8 mouse cellular contexts compared by ENCODE assay signal in genomic region chr19:46510824-46511223, GRCm38 (mm10). TPM values are rescaled to one million over a fixed set of nuclear protein-coding genes. Genes with fewer than 3 reads are reported as not detected.
DNase-seq lines count a peak whose midpoint lies in the region; ATAC-seq and TF ChIP-seq lines count a peak whose summit lies in the region.

No protein-coding gene starts in this region.

- no peaks in the 10 kb centered on the region for H3K27me3 ChIP-seq in forebrain, postnatal 0 days (ENCODE audit: insufficient read depth, low read length)
- no peaks in the 10 kb centered on the region for H3K27me3 ChIP-seq in forebrain, embryonic 11.5 days (ENCODE audit: control insufficient read depth, insufficient read depth, low read length)
- H3K27me3 ChIP-seq in midbrain, embryonic 14.5 days (ENCODE audit: control insufficient read depth, insufficient read depth, low read length): no peaks in the 10 kb centered on the region
- no peaks in the 10 kb centered on the region for H3K27me3 ChIP-seq in midbrain, embryonic 16.5 days (ENCODE audit: control insufficient read depth, insufficient read depth, low read depth, low read length)
- no peaks in the 10 kb centered on the region for H3K27me3 ChIP-seq in hindbrain, postnatal 0 days (ENCODE audit: insufficient read depth, low read length)
- H3K27me3 ChIP-seq in stomach, embryonic 15.5 days (replicated peaks): no peaks in the 10 kb centered on the region

- H3K27ac ChIP-seq in forebrain, postnatal 0 days (ENCODE audit: low read depth, low read length): no peak overlapping the region
- no peak overlapping the region for H3K27ac ChIP-seq in forebrain, embryonic 11.5 days (ENCODE audit: low read depth, low read length)
- no peak overlapping the region for H3K27ac ChIP-seq in midbrain, embryonic 14.5 days (replicated peaks; ENCODE audit: low read depth, low read length)
- no peak overlapping the region for H3K27ac ChIP-seq in midbrain, embryonic 16.5 days (ENCODE audit: low read length)
- H3K27ac ChIP-seq in hindbrain, postnatal 0 days: peak overlapping the region; percentile 17; the same call in 1 of the 2 replicates
- peak overlapping the region; percentile 77 for H3K27ac ChIP-seq in stomach, embryonic 15.5 days

- peaks cover 58% of the 10 kb centered on the region for H3K36me3 ChIP-seq in forebrain, postnatal 0 days (ENCODE audit: insufficient read depth)
- H3K36me3 ChIP-seq in forebrain, embryonic 11.5 days (ENCODE audit: control insufficient read depth, insufficient read depth, low read length): peaks cover 21% of the 10 kb centered on the region
- H3K36me3 ChIP-seq in midbrain, embryonic 14.5 days (ENCODE audit: control insufficient read depth, insufficient read depth, low read length): peaks cover 88% of the 10 kb centered on the region
- peaks cover 31% of the 10 kb centered on the region for H3K36me3 ChIP-seq in midbrain, embryonic 16.5 days (ENCODE audit: control insufficient read depth, insufficient read depth, low read length)
- H3K36me3 ChIP-seq in hindbrain, postnatal 0 days (ENCODE audit: insufficient read depth, low read length): peaks cover 39% of the 10 kb centered on the region
- peaks cover 39% of the 10 kb centered on the region for H3K36me3 ChIP-seq in stomach, embryonic 15.5 days

- WGBS in forebrain, postnatal 0 days: 64% methylated on average over 3 of the region's 3 CpGs
- WGBS in forebrain, embryonic 11.5 days: 61% methylated on average over 3 of the region's 3 CpGs
- 62% methylated on average over 3 of the region's 3 CpGs for WGBS in midbrain, embryonic 14.5 days
- 63% methylated on average over 3 of the region's 3 CpGs for WGBS in midbrain, embryonic 16.5 days
- 61% methylated on average over 3 of the region's 3 CpGs for WGBS in hindbrain, postnatal 0 days
- 46% methylated on average over 3 of the region's 3 CpGs for WGBS in stomach, embryonic 15.5 days

- no peak overlapping the region for H3K4me3 ChIP-seq in forebrain, postnatal 0 days (ENCODE audit: low read depth, low read length)
- H3K4me3 ChIP-seq in forebrain, embryonic 11.5 days (ENCODE audit: low read depth, low read length): no peak overlapping the region
- no peak overlapping the region for H3K4me3 ChIP-seq in midbrain, embryonic 14.5 days (replicated peaks; ENCODE audit: low read depth, low read length)
- no peak overlapping the region for H3K4me3 ChIP-seq in midbrain, embryonic 16.5 days (ENCODE audit: low read depth, low read length)
- no peak overlapping the region for H3K4me3 ChIP-seq in hindbrain, postnatal 0 days (ENCODE audit: low read length)
- no peak overlapping the region for H3K4me3 ChIP-seq in stomach, embryonic 15.5 days (replicated peaks)

- peak; percentile 22 for DNase-seq in forebrain, postnatal 0 days
- no peak for DNase-seq in forebrain, embryonic 11.5 days (ENCODE audit: low spot score)
- DNase-seq in midbrain, embryonic 14.5 days: peak; percentile 30
- DNase-seq in hindbrain, postnatal 0 days (ENCODE audit: low spot score): peak; percentile 43
- no peak for DNase-seq in urinary bladder, postnatal 10 days (ENCODE audit: low spot score)
- DNase-seq in right cerebral cortex, postnatal 36 days (ENCODE audit: low spot score in 2 of 2): no peak

- H3K4me2 ChIP-seq in forebrain, postnatal 0 days (ENCODE audit: low read depth): no peak overlapping the region
- H3K4me2 ChIP-seq in forebrain, embryonic 11.5 days (ENCODE audit: low read depth, low read length, severe bottlenecking): no peak overlapping the region
- H3K4me2 ChIP-seq in midbrain, embryonic 14.5 days (ENCODE audit: low read length): no peak overlapping the region
- no peak overlapping the region for H3K4me2 ChIP-seq in midbrain, embryonic 16.5 days (ENCODE audit: low read length)
- no peak overlapping the region for H3K4me2 ChIP-seq in hindbrain, postnatal 0 days (ENCODE audit: low read depth, low read length)
- no peak overlapping the region for H3K4me2 ChIP-seq in stomach, embryonic 15.5 days

- peaks cover 21% of the 10 kb centered on the region for H3K4me1 ChIP-seq in forebrain, postnatal 0 days (ENCODE audit: insufficient read depth)
- H3K4me1 ChIP-seq in forebrain, embryonic 11.5 days (replicated peaks; ENCODE audit: control insufficient read depth, insufficient read depth, low read length): peaks cover 27% of the 10 kb centered on the region
- H3K4me1 ChIP-seq in midbrain, embryonic 14.5 days (ENCODE audit: control insufficient read depth, insufficient read depth, low read length): peaks cover 32% of the 10 kb centered on the region
- H3K4me1 ChIP-seq in midbrain, embryonic 16.5 days (ENCODE audit: control insufficient read depth, insufficient read depth, low read length): peaks cover 45% of the 10 kb centered on the region
- peaks cover 39% of the 10 kb centered on the region for H3K4me1 ChIP-seq in hindbrain, postnatal 0 days (ENCODE audit: insufficient read depth, low read length)
- peaks cover 52% of the 10 kb centered on the region for H3K4me1 ChIP-seq in stomach, embryonic 15.5 days

- ATAC-seq in forebrain, postnatal 0 days: peak; percentile 19; the same call in 1 of the 2 replicates
- ATAC-seq in forebrain, embryonic 11.5 days (replicated peaks; ENCODE audit: low FRiP score): no peak
- ATAC-seq in midbrain, embryonic 14.5 days (ENCODE audit: low FRiP score, low TSS enrichment): no peak
- ATAC-seq in midbrain, embryonic 16.5 days: no peak
- ATAC-seq in hindbrain, postnatal 0 days: no peak
- ATAC-seq in stomach, embryonic 15.5 days (ENCODE audit: insufficient read depth, low FRiP score, low read depth): no peak

- TF ChIP-seq CTCF in forebrain, postnatal 0 days (IDR thresholded peaks at IDR 0.05; ENCODE audit: low read depth): peak; percentile 62
- TF ChIP-seq CTCF in hindbrain, postnatal 0 days (IDR thresholded peaks at IDR 0.05; ENCODE audit: low read depth): peak; percentile 64

- no peaks in the 10 kb centered on the region for H3K9me3 ChIP-seq in forebrain, postnatal 0 days (ENCODE audit: low read length)
- H3K9me3 ChIP-seq in forebrain, embryonic 11.5 days (ENCODE audit: control insufficient read depth, low read length): no peaks in the 10 kb centered on the region
- no peaks in the 10 kb centered on the region for H3K9me3 ChIP-seq in midbrain, embryonic 14.5 days (ENCODE audit: control insufficient read depth, low read length)
- no peaks in the 10 kb centered on the region for H3K9me3 ChIP-seq in midbrain, embryonic 16.5 days (replicated peaks; ENCODE audit: control insufficient read depth, low read length, poor library complexity, severe bottlenecking)
- H3K9me3 ChIP-seq in hindbrain, postnatal 0 days (ENCODE audit: low read length): no peaks in the 10 kb centered on the region
- no peaks in the 10 kb centered on the region for H3K9me3 ChIP-seq in stomach, embryonic 15.5 days

- H3K9ac ChIP-seq in forebrain, postnatal 0 days: no peak overlapping the region
- no peak overlapping the region for H3K9ac ChIP-seq in forebrain, embryonic 11.5 days (ENCODE audit: low read length)
- H3K9ac ChIP-seq in midbrain, embryonic 14.5 days (replicated peaks; ENCODE audit: low read length): no peak overlapping the region
- no peak overlapping the region for H3K9ac ChIP-seq in midbrain, embryonic 16.5 days (ENCODE audit: low read depth, low read length)
- no peak overlapping the region for H3K9ac ChIP-seq in hindbrain, postnatal 0 days (replicated peaks; ENCODE audit: low read length)
- H3K9ac ChIP-seq in stomach, embryonic 15.5 days: no peak overlapping the region

RNA-seq across cellular contexts. Expression of gene Trim8, which starts 9.3 kb away (rescaled TPM):
- 68.6 and 76.5 TPM in 2 replicates for total RNA-seq in forebrain, postnatal 0 days (2014; rRNA removed)
- polyA plus RNA-seq in forebrain, postnatal 0 days (2015; fragmentation: Nextera tagmentation; extraction: Ambion mirVana): 25.9 and 28.2 TPM in 2 replicates
- 30.7 and 39.5 TPM in 2 replicates for polyA plus RNA-seq in forebrain, embryonic 11.5 days (2014; fragmentation: Nextera tagmentation; extraction: Ambion mirVana)
- 36.5 and 38.5 TPM in 2 replicates for polyA plus RNA-seq in midbrain, embryonic 14.5 days (2014; fragmentation: Nextera tagmentation; extraction: Ambion mirVana)
- polyA plus RNA-seq in midbrain, embryonic 16.5 days (2015; fragmentation: Nextera tagmentation; extraction: Ambion mirVana): 25.9 and 26.8 TPM in 2 replicates
- total RNA-seq in hindbrain, postnatal 0 days (2014; rRNA removed): 108 and 115 TPM in 2 replicates
- polyA plus RNA-seq in hindbrain, postnatal 0 days (2015; fragmentation: Nextera tagmentation; extraction: Ambion mirVana): 28.8 and 29.7 TPM in 2 replicates
- polyA plus RNA-seq in stomach, embryonic 15.5 days (2015; fragmentation: Nextera tagmentation; extraction: Ambion mirVana): 20.4 and 20.9 TPM in 2 replicates

Comparison
In these comparisons a context has a peak if more than half of its experiments do, and no peak if none do; other contexts are left out.
1. DNase-seq: peak in forebrain, postnatal 0 days (single experiment), midbrain, embryonic 14.5 days (single experiment) and hindbrain, postnatal 0 days (single experiment); none in forebrain, embryonic 11.5 days (single experiment), urinary bladder, postnatal 10 days (single experiment) and right cerebral cortex, postnatal 36 days (0 of 2).
2. H3K27ac ChIP-seq: peak in hindbrain, postnatal 0 days (single experiment) and stomach, embryonic 15.5 days (single experiment); none in forebrain, postnatal 0 days (single experiment), forebrain, embryonic 11.5 days (single experiment), midbrain, embryonic 14.5 days (single experiment) and midbrain, embryonic 16.5 days (single experiment).